Mouse (Mus musculus) neural tube, embryonic 14.5 days (tissue): ENCODE data around the gene Gna12. TPM values are rescaled to one million over a fixed set of nuclear protein-coding genes. Genes with fewer than 3 reads are reported as not detected.

Experiments used
- ATAC-seq: fragments of 200-750 bp; cut with Nextera tagmentation; 2 replicates; pipeline ENCODE4 v1.8.0; 2017; ENCODE audit warnings: low read depth, mild to moderate bottlenecking, moderate TSS enrichment, moderate library complexity
- H3K27ac ChIP-seq: fragments of 300-500 bp; sonication (generic); 2 replicates; pipeline ENCODE4 v1.5.1; 2014; ENCODE audit warnings: low read depth, mild to moderate bottlenecking, control low read depth, low read length, moderate library complexity, mixed read lengths
- H3K27me3 ChIP-seq: fragments of 300-500 bp; sonication (generic); 2 replicates; pipeline ENCODE4 v1.6.1; 2014; ENCODE audit warnings: low read length; ENCODE audit not compliant: control insufficient read depth, insufficient read depth
- H3K36me3 ChIP-seq: fragments of 300-500 bp; sonication (generic); 2 replicates; pipeline ENCODE4 v1.6.1; 2014; ENCODE audit warnings: low read length, mixed read lengths; ENCODE audit not compliant: control insufficient read depth, insufficient read depth
- H3K4me1 ChIP-seq: fragments of 300-500 bp; sonication (generic); 2 replicates; pipeline ENCODE4 v1.6.1; 2014; ENCODE audit warnings: low read length; ENCODE audit not compliant: control insufficient read depth, insufficient read depth
- H3K4me2 ChIP-seq: fragments of 300-500 bp; sonication (generic); 2 replicates; pipeline ENCODE4 v1.6.1; 2014; ENCODE audit warnings: mild to moderate bottlenecking, low read depth, low read length, control low read depth
- H3K4me3 ChIP-seq: fragments of 300-500 bp; sonication (generic); 2 replicates; pipeline ENCODE4 v1.5.1; 2014; ENCODE audit warnings: low read depth, low read length, control low read depth, mixed read lengths
- H3K9ac ChIP-seq: fragments of 300-500 bp; sonication (generic); replicated peaks from 2 replicates; pipeline ENCODE4 v1.6.1; 2014; ENCODE audit warnings: low read depth, mild to moderate bottlenecking, control low read depth, low read length, mixed read lengths
- H3K9me3 ChIP-seq: fragments of 300-500 bp; sonication (generic); 2 replicates; pipeline ENCODE4 v1.6.1; 2016; ENCODE audit warnings: low read length; ENCODE audit not compliant: control insufficient read depth
- WGBS: fragments of 180-500 bp; shearing (Covaris S2); extraction: QIAGEN DNeasy Blood & Tissue Kit; methylation state at CpG from one replicate; pipeline ENCODE4 v1.1.7; 2014; 5-methylcytosine and 5-hydroxymethylcytosine counted together
- polyA plus RNA-seq: library from polyadenylated mRNA; unstranded; fragments of >200 nt; fragmentation: Nextera tagmentation; extraction: Ambion mirVana; gene quantifications from 2 replicates; pipeline ENCODE4 v1.2.1, GENCODE M21; 2014

Gna12 gene
- polyA plus RNA-seq, 1 experiment from 2014 or later, result 17.0 TPM

DNA sequence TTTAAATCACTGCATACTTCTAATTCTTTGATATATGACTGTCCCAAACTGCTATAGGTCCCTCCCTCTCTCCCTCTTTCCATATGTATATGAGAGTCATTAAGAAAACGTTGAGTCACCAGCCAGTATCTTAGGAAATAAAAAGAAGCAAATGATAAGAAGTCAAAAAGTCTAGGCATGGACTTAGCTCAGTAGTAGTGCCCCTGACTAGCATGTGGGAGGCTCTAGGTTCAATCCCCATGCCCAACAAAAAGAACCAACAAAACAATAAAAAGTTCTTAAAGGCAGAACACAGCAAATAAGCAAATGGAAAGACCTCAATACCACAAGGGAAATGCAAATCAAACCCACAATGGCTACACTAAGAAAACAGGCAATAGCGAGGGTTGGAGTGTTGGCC, 18.8 kb downstream of the Gna12 start:
- Histone ChIP-seq H3K27ac (no peak overlapping the region), H3K4me2 (no peak overlapping the region), H3K9ac (no peak overlapping the region), H3K36me3 (no peaks in the 10 kb centered on the region), H3K4me1 (peaks cover 24% of the 10 kb centered on the region), H3K4me3 (no peak overlapping the region), H3K27me3 (no peaks in the 10 kb centered on the region), H3K9me3 (no peaks in the 10 kb centered on the region)
- WGBS, result 59% methylated on average over 2 of the region's 2 CpGs
- no peak for ATAC-seq

GRCm38 (mm10) chr5:140806939-140807338, 23.3 kb downstream of the Gna12 start:
- no peaks in the 10 kb centered on the region for H3K27me3 ChIP-seq
- no peaks in the 10 kb centered on the region for H3K9me3 ChIP-seq
- 0 out of 2 replicates have a peak, but pooled peaks cover 8% of the 10 kb centered on the region for H3K4me1 ChIP-seq
- no peaks in the 10 kb centered on the region for H3K36me3 ChIP-seq
- H3K4me2 ChIP-seq, result no peak overlapping the region
- no peak for ATAC-seq
- no peak overlapping the region for H3K4me3 ChIP-seq
- H3K9ac ChIP-seq, result no peak overlapping the region
- 61% methylated on average over 2 of the region's 2 CpGs for WGBS
- H3K27ac ChIP-seq, result no peak overlapping the region

DNA sequence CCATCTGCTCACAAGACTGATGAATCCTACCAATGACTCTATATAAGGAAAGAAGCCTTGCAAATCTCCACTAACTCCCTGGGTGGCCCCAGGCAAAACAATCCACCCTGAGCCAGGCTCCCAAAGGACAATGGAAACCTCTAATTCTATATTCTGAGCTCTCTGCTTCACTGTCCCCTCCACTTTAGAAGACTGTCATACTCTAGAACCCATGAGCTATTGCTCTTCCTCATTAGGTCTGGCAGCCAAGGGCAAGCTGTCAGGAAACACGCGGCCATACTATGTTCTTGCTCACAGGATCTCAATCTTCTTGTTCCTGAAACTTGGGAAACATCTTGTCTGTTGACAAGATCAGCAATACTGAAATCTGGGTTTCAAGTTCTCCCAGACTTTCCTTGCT, 24.0 kb downstream of the Gna12 start:
- H3K4me2 ChIP-seq, result no peak overlapping the region
- H3K9me3 ChIP-seq, result no peaks in the 10 kb centered on the region
- 0 out of 2 replicates have a peak, but pooled peaks cover 10% of the 10 kb centered on the region for H3K4me1 ChIP-seq
- no peak overlapping the region for H3K4me3 ChIP-seq
- no peak overlapping the region for H3K9ac ChIP-seq
- no peak for ATAC-seq
- H3K27me3 ChIP-seq, result no peaks in the 10 kb centered on the region
- WGBS, result 76% methylated on average over 2 of the region's 2 CpGs
- no peak overlapping the region for H3K27ac ChIP-seq
- H3K36me3 ChIP-seq, result no peaks in the 10 kb centered on the region

GRCm38 (mm10) chr5:140801782-140802181, 28.4 kb downstream of the Gna12 start:
- 61% methylated on average over 5 of the region's 5 CpGs for WGBS
- Histone ChIP-seq H3K4me3 (no peak overlapping the region), H3K4me1 (0 out of 2 replicates have a peak, but pooled peaks cover 10% of the 10 kb centered on the region), H3K4me2 (no peak overlapping the region), H3K36me3 (no peaks in the 10 kb centered on the region), H3K9me3 (no peaks in the 10 kb centered on the region), H3K27ac (no peak overlapping the region), H3K27me3 (no peaks in the 10 kb centered on the region), H3K9ac (no peak overlapping the region)
- ATAC-seq, result no peak

DNA sequence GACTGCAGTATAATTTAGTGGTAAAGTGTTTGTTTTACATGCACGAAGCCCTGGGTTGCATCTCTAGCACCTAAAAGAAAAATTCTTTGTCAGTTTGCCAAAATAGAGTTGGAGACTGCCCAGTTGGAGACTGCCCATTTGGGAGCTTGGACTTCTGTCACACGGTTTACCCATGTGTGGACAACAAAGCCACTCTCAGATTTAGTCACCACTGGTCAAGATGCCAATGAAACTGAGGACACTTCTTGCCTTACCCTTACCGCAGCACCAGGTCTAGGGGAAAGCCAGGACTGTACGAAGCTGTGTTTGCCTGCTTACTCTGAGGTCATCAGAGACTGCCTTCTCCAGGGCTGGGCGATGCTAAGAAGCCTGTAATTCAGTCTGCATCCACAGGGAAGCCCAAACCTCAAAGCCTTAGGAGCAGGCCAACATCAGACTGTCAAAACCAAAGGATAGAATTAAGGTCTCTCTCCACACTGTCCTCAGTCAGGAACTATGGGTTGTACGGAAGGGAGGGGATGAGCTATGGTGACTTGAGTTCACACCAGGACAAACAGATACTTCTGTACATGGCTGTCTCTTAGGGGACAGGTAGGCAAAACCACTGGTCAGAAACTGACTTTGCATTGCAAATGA, 29.8 kb downstream of the Gna12 start:
- no peak for ATAC-seq
- Histone ChIP-seq H3K27ac (no peak overlapping the region), H3K36me3 (no peaks in the 10 kb centered on the region), H3K4me2 (no peak overlapping the region), H3K4me3 (no peak overlapping the region), H3K9ac (no peak overlapping the region), H3K4me1 (0 out of 2 replicates have a peak, but pooled peaks cover 10% of the 10 kb centered on the region), H3K9me3 (no peaks in the 10 kb centered on the region), H3K27me3 (no peaks in the 10 kb centered on the region)
- 77% methylated on average over 6 of the region's 6 CpGs for WGBS

DNA sequence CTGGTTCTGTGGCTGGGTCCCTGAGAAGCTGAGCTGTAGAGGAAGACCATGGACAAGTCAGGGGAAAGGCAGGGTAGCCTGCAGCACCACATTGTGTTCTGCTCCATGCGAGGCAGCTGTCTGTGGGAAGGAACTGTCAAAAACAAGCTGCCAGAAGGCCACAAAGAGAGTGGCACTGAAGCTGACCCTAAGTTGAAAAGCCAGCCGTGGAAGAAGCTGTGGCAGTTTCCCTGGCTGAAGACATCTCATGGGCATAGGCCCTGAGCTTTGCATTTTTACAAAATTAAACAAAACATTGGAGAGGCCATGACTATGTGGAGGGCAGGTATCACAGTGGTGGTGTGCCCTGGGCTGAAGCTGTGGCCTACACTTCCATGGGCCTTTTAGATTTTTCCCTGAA, 31.0 kb downstream of the Gna12 start:
- WGBS, result 62% methylated on average over 2 of the region's 2 CpGs
- Histone ChIP-seq H3K9ac (no peak overlapping the region), H3K36me3 (no peaks in the 10 kb centered on the region), H3K4me1 (peaks cover 12% of the 10 kb centered on the region; the same call in 1 of the 2 replicates), H3K4me3 (no peak overlapping the region), H3K27ac (no peak overlapping the region), H3K27me3 (no peaks in the 10 kb centered on the region), H3K9me3 (no peaks in the 10 kb centered on the region), H3K4me2 (no peak overlapping the region)
- ATAC-seq, result no peak

GRCm38 (mm10) chr5:140798775-140799174, 31.5 kb downstream of the Gna12 start:
- no peak overlapping the region for H3K9ac ChIP-seq
- peaks cover 10% of the 10 kb centered on the region; the same call in 1 of the 2 replicates for H3K4me1 ChIP-seq
- H3K27ac ChIP-seq, result no peak overlapping the region
- H3K27me3 ChIP-seq, result no peaks in the 10 kb centered on the region
- no peaks in the 10 kb centered on the region for H3K36me3 ChIP-seq
- H3K4me3 ChIP-seq, result no peak overlapping the region
- WGBS, result 66% methylated on average over 5 of the region's 5 CpGs
- no peaks in the 10 kb centered on the region for H3K9me3 ChIP-seq
- no peak for ATAC-seq
- no peak overlapping the region for H3K4me2 ChIP-seq

- no peak for ATAC-seq
- no peak overlapping the region for H3K4me2 ChIP-seq
- no peaks in the 10 kb centered on the region for H3K36me3 ChIP-seq
- H3K4me3 ChIP-seq, result no peak overlapping the region
- H3K9me3 ChIP-seq, result no peaks in the 10 kb centered on the region
- no peak overlapping the region; the same call in 1 of the 2 replicates for H3K27ac ChIP-seq
- H3K27me3 ChIP-seq, result no peaks in the 10 kb centered on the region
- peaks cover 10% of the 10 kb centered on the region; the same call in 1 of the 2 replicates for H3K4me1 ChIP-seq
- no peak overlapping the region for H3K9ac ChIP-seq
- 76% methylated on average over 7 of the region's 7 CpGs for WGBS
Observed at GRCm38 (mm10) chr5:140798158-140798557, 32.1 kb downstream of the Gna12 start.

GRCm38 (mm10) chr5:140796051-140796450, 34.2 kb downstream of the Gna12 start:
- 75% methylated on average over 3 of the region's 3 CpGs for WGBS
- no peaks in the 10 kb centered on the region for H3K36me3 ChIP-seq
- H3K4me2 ChIP-seq, result no peak overlapping the region
- no peak for ATAC-seq
- H3K27me3 ChIP-seq, result no peaks in the 10 kb centered on the region
- H3K9me3 ChIP-seq, result no peaks in the 10 kb centered on the region
- H3K9ac ChIP-seq, result no peak overlapping the region
- H3K4me1 ChIP-seq, result peaks cover 22% of the 10 kb centered on the region; the same call in 1 of the 2 replicates
- H3K4me3 ChIP-seq, result no peak overlapping the region
- H3K27ac ChIP-seq, result no peak overlapping the region
